Mouse (Mus musculus) regulatory T cell (primary cell): ENCODE data around the gene Gcm2.

Experiments used
- in situ Hi-C: fragments of 300-600 bp; cut with MboI, MseI; formaldehyde crosslinking; loops from one replicate; pipeline ENCODE4 v1.15.1; 2025; ENCODE audit warnings: high pct_unique_total_duplicates

Gene Gcm2

DNA sequence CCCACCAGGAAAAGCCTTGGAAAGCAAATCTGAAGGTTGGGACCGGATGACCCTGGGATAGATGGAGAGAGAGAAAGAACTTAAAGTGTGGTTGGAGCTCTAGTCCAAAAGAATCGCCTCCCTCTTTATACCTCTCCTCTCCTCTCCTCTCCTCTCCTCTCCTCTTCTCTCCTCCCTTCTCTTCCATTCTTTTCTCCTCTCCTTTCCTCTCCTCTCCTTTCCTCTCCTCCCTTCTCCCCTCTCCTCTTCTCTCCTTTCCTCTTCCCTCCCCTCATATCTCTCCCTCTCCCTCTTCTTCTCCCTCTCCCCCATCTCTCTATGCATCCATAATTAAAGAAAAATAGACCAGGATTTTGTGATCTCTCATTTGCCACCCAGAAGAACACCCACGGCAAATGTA is at the start of gene Gcm2:
TSS of gene Gcm2 (minus strand) at position 101 of the 400 bp plus-strand sequence.
- in situ Hi-C loops = no loop called here

DNA sequence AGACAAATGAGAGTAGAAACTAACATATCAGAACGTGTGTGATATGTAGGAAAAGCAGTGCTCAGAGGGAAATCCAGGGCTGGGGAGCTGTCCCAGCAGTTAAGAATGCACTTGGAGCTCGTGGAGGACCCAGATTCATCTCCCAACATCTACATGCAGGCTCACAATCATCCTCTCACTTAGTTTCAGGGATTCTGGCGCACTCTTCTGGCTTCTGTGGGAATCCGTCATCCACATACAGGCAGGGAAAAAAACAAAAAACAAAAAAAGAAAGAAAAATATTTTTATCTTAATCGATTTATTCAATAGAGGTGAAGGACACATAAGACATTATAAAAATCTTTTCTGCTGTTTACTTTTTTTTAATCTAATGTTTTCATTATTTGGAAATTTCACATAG is 47.6 kb upstream of the Gcm2 start:
- in situ Hi-C loops = no loop called here

DNA sequence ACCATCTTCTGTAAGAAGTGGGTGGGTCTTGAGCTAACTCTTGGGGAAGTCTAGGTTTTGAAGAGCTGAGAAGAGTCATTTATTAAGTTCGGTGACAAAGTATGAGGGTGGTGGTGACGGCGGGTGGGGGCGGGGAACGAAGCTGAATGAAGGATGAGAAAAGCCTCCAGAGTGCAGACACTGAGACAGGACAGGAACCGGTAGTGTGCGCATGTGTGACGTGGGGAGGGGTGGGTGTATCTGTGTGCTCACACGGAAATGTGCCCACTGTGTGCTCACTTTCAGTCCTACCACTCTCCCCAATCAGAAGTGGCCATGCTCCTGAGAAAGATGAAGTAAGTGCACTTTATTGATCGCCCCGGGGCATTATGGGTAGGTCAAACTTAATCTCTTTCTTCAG is 42.3 kb upstream of the Gcm2 start:
- in situ Hi-C loops = no loop called here

DNA sequence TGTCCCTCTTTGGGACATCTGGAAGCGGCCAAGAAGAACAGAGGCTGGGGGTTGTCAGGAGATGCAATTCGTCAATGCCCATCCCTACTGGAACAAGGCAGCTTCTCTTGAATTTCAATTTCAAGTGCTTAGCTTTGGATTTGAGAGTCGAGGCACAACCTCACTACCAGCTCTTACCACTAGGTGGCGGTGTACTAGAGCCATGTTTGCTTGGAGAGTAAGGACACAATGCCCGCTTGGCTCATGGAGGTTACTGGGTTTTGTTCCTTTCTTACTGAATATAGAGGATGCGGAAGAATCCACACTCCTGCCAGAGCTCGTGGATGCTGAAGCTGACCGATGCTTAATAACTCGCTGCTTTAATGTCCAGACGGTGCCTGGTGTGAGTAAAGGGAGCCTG is 35.4 kb upstream of the Gcm2 start:
- in situ Hi-C loops = no loop called here

DNA sequence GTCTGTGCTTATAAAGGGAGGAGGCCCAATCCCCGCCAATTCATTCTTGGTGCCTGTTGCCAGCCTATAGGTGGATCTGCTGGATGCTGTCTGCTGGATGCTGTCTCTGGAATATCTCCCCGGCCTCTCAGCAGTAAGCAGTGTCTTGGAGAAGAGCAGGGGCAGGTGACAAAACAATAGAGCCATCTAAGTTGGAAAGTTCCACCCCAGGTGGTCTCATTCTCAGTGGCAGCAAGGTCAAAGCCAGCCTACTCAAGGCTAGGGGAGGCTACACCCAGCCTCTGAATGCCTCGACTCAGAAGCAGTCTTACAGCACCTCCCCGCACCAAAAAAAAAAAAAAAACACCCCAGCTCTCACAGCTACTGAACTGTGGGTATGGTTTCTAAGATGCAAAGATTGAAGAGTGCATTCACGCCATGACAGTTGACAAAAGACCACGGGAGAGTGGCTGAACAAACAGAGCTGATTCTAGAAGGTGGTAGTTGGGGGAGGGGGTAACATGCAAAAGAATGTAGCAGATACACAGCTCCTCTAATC is 34.7 kb upstream of the Gcm2 start:
- in situ Hi-C loops = no loop called here

DNA sequence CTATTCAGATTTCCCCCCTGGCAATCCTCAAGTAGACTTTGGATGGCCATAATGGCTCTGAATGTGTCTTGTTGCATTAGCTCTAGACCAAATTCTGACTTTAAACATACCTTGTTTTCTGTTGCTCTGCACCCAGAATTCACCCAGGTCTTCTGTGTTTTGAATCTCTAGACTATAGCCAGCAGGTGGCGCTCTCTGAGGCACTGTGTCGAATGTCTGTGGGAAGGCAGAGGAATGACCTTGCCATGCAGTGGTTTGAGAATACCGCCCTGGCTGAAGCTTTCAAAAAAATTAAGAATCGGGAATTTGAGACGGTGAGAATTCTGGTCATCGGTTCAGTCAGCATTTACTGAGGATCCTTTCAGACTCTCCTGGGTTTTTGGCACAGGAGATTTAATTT is 24.1 kb upstream of the Gcm2 start:
- in situ Hi-C loops = no loop called here

DNA sequence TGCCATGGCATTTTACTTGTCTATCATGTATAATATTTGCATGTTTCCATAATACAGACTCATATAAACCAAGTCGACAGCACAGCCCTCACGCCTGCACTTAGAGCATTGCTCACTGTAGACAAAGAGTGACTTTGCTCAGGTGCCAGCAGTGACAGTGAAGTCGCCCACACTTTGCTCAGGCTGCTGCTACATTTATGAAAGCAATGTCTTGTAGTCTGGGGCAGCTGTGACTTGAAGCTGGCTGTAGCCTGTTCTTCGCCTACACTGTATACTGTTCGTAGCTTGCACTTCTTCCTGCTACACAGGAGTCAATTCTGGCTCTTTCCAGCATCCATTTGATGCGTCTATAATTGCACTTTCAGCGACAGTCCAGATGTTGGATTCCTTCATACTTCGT is 18.2 kb upstream of the Gcm2 start:
- in situ Hi-C loops = no loop called here

DNA sequence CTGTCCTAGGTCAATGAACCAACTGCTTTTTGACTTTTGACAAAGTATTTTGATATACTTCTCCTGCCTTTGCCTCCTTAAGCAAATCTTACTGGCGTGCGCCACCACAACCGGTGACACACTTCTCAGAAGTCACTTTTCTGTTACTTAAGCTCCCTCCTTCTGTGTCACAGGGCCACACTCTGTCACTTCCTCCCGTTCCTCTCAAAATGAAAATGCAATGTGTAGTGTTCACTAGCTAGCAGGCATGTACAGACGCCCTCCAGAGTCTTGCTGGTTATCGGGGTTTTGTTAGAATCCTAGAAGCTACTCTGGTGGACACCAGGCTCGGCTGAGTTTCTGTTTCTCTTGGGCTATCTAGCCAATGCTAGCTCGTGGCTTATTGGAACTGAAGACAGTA is 17.5 kb upstream of the Gcm2 start:
- in situ Hi-C loops = no loop called here

DNA sequence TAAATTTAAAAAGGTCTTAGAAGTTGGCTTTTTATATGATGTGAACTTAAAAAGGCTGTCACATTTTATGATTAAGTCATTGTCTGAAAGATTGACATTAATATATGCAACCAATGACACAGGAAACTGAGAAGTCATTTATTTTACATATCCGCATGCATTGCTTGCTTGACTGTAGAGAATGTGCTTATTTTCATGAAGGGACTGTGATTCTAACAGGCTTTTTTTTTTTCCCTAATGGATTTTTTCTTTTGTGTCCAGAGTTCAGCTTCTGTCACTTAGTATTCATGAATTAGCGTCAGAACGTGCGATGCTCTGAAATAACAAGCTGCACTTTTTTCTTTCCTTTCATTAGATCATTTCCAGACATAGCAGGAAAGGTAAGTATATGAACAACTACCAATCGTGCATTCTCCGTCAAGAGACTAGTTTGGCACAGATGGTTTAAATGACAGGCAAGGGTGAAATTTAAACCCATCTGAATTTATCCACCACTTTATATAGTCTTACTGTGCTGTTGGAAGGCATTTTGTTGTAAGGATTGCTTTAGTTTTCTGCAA is 12.9 kb upstream of the Gcm2 start:
- in situ Hi-C loops = no loop called here

DNA sequence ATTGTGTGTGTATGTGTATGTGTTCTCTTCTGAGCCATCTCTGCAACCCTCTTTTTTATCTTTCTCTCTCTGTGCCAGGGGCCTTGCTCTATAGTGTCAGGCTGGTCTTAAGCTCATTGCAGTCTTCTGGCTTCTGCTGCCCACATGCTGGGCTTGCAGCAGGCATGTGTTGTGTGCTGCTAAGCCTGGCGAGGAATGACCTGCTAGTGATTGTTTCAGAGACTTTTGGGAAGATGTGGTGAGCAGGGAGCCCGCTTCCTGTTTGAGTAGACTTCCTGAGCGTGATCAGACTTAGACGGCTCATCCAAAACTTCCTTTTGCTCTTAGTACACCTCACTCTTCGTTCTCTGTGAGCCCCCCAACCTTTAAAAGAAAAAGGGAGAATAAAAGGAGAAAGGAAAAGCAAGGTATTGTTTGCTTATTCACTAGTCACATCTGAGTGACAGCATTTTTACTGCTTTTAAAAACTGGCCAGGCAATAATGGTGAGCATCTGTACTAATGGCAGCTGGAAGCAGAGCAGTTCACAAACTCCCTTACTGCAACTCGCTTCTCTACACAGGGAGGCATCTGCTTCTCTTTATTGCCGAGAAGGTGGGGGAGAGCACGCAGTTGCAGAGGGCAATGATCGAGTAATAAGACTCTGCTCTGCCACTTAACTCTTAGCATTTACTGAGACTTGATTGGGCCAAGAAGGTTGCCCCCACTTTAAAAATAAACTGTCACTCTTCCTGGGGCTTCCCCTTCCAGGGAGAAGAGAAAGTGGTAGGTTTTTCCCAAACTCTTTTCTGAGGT is 8.5 kb upstream of the Gcm2 start:
- in situ Hi-C loops = no loop called here

DNA sequence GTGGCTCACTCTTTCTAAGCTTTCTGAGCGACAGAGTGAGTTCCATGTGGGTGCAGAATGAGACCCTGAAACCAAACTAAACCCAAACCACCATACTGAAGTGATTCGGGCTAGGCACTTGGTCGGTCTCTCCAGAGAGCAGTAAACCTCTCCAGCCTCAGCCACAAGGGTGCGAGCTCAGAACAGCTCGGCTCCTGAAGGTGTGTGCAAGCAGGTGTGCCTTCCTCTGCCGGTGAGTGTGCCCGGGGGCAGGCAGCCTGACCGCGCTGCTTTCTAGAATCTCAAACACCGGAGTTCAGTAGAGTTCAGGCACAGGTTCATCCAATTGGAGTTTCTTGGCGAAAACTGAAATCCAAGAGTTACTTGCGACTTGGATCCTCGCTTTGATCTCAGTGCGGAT is 3.1 kb upstream of the Gcm2 start, which contains the start of gene Sycp2l:
TSS of gene Sycp2l (plus strand) at position 368 of the 400 bp plus-strand sequence.
- in situ Hi-C loops = no loop called here

DNA sequence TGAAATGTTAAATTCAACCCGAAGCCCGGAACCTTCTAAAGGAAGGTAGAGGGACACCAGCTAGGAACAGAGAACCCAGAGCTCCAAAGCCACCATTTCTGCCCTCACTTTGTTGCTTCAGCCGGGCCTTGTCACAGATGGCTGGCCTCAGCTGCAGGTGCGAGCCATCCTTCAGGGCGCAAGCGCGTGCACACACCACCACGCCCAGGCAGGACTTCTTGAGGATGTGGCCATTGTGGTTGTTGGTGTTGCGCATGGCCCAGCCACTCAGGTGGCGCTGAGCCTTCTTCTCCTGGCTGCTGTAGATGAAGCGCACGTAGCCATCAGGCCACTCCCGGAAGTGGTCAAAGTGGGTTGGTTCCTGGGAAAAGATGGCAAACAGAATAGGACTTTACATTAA is 5.3 kb downstream of the Gcm2 start:
- in situ Hi-C loops = no loop called here

DNA sequence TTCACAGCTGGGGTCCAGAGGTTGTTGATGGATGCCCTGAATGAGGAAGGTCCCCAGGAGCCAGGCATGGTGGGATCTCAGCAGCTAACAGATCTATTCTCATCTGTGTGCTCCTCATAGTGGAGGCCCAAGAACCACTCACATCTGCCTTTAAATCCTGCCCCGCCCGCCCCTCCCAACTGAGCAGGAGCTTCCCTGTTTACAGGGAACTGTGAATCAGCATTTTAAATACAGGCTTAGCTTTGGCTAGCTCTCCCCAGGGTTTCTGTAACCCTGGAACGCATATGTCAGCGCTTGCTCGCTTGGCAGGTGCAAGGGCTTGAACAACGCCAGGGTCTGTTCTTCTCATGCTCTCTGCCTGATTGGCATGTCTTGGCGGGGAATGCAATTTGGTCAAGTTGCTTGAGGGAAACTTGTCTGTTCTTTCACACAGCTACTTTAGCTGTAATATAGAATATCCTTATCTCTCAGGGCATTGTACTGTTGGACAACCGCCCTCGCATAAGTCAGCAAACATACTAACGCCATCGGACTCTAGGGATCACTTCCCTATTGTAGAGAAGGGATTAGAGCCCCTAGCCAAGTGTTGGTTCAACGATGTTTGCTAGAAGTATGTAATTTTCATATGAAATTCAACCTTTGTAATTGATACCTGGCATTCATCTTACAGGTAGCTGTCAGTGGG is 6.9 kb downstream of the Gcm2 start:
- in situ Hi-C loops = no loop called here

DNA sequence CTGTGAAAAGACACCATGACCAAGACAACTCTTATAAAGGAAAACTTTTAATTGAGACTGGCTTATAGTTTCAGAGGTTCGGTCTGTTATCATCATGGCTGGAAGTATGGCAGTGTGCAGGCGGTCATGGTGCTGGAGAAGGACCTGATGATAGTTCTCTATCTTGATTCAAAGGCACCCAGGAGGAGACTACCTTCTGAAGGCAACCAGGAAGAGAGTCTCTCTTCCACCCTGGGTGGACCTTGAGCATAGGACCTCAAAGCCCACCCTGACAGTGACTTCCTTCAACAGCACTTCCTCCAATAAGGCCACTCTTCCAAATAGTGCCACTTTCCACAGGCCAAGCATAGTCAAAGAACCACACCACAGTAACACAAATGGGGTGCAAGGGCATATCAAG is 10.8 kb downstream of the Gcm2 start:
- in situ Hi-C loops = no loop called here

DNA sequence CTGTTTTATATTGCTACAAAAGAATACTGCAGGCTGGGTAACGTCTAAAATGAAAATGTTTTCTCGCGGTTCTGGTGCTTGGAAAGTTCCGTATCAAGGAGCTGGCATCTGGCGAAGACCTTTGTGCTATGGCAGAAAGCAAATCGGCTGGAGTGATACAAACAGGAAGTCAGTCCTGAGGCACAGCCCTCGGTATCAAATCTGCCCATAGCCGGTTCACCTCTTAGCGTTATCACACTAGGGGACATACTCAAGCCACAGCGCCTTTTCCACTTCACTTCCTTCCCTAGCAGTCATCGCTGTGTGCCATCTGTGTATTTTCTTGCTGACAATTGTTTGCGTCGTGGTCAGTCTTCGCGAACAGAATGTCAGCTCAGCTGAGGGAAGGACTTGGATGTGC is 12.5 kb downstream of the Gcm2 start:
- in situ Hi-C loops = no loop called here

DNA sequence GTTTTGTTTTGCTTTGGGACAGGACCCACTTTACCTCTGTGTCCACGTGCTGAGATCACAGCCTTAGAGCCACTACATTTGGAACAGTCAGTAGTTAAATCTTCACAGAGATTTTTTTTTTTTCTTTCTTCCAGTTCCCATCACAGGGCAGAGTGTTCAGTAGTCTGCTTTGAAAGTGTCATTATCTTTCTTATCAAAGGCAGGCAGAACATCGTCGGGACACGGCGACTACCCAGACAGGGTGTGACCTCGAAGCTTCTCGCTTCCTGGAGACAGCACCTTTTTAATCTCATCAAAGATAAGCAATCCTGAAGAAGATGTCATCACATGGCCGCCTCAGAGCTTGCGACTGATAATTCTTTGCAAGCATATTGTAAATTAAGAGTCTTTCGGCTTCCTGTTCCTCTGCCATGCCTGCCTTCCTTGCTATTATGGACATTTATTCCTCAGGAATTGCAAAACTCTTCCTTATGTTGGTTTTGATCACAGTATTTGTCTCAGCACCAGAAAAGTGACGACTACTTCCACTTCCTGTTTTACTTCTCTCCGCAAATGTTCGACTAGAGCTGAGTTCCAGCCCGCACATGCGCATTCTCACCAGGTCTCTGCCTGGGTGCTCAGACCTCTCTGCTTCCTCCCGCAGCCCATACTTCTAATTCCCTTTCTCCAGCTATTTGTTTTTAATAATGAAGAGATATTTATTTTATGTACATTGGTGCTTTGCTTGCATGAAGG is 13.3 kb downstream of the Gcm2 start:
- in situ Hi-C loops = no loop called here

DNA sequence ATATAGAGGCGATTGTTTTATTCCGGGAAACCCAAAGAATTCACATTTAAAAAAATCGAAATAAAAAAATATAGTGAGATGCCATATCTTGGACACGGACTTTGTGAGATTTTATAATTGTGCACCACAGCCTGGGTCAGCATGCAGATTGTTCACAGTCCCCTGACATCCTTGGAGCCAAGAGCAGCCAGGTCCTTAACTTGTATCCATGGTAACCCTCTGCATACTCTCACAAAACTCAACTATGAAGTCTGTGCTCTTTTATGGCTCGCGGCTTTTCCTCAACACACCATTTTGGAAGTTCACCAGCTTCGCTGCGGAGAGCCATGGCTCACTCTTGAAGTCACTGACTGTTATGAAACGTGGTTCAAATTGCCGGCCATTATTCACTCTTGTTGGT is 16.7 kb downstream of the Gcm2 start:
- in situ Hi-C loops = no loop called here

DNA sequence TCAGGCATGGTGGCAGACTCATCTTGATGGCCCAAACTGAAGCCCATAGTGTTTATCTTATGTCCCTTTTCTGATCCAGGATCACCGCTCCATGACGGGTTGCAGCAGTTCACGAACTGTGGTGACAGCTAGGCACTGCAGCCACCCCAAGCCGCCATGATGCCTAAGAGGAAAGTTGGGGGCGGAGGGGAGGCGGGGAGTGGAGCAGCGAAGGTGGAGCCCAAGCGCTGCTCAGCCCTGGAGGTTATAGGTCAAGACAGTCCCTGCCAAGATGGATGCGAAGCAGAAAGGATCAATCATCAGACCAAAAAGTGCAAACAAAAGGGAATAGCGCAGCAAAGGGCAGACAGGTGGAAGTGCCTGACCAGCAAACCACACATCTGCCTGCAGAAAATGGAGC is 19.6 kb downstream of the Gcm2 start:
- in situ Hi-C loops = no loop called here

DNA sequence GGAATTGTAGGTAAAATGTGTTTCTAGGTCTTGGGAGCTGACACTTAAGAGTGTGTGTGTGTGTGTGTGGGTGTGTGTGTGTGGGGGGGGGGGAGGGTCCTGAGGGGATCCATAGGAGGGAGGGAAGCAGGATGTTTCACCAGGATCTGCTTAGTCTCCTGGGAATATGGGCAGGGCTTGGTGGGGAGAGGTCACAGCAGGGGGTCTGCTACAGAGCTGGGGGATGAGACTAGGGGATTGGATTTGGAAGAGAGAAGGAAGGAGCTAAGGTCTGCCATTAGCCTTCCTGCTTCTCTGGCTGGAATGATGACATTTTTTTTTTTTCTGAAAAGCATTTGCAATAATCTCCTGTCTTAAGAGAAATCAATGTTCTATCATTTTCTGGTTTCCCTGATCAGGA is 22.1 kb downstream of the Gcm2 start:
- in situ Hi-C loops = no loop called here

DNA sequence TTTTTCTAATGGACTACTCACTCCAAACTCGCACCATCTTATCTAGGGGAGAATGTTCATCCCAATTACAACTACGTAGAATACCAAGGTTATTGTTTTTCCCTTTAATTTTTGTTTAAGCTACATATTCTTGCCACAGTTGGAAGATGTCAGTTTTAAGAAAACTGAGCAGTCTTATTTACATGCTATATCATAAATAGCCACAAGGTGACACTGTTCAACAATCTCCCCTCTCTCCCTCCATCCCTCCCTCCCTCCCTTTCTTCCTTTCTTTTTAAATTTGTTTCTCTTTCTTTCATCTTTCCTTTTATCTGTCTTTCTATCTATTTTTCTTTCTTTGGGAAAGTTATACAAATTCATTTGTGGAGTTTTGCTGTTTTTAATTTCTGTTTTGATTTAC is 25.7 kb downstream of the Gcm2 start:
- in situ Hi-C loops = no loop called here

DNA sequence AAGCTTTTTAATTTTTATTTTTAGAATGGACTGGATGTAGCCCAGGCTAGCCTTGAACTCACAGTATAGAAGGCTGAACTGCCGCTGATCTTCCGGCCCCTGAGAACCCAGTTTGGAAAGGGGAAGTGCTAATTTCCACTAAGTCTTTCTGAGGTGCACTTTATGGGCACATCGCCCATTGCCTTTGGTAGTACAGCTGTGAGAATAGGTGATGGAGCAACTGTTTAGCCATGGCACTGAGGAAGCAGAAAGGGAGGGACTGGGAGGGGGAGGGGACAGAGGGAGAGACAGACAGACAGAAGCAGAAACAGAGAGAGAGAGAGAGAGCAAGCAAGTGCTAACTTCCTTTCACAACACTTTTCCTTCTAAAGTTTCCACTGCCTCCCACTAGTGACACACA is 26.3 kb downstream of the Gcm2 start:
- in situ Hi-C loops = loop anchor here (5.0 kb wide), 1 partner anchor 153 kb away; no protein-coding TSS in a partner anchor

DNA sequence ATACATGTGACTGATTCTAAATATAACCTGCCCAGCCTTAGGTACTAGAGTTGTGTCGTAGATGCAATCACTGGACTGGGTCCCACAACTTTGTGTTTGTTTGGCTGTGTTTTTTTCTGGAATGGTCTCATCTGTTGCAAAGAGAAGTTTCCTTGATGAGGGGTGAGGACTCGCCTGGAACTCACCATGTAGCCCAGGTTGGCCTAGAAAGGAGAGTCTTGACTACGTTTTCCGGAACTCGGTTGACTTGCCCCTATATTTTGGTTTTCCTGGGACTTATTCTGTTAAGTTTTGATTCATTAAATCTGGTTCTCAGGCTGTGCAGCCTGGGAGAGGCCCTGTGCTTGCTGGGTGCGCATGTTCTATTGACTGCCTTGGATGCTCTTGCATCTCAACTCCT is 30.1 kb downstream of the Gcm2 start:
- in situ Hi-C loops = loop anchor here (5.0 kb wide), 1 partner anchor 157 kb away; no protein-coding TSS in a partner anchor
